Mouse (Mus musculus) embryonic fibroblast, embryonic 13.5 days (primary cell): ENCODE measurements at regions not wholly inside any gene's neighbourhood (a gene's known extent, or its start where the extent isn't known, plus 50 kb on each side); places are given as distances from the start of the nearest gene placed in this dataset.
A peak's percentile ranks its signal among the peaks of the same experiment; 100 is the strongest.

Experiments used
- CTCF ChIP-seq: IDR thresholded peaks from 2 replicates; pipeline ENCODE4 v1.5.1; 2011; ENCODE audit warnings: mild to moderate bottlenecking, control low read depth, low read length, moderate library complexity, borderline replicate concordance; ENCODE audit not compliant: insufficient read depth
- POLR2A ChIP-seq: IDR thresholded peaks from 2 replicates; pipeline ENCODE4 v1.6.1; 2011; ENCODE audit warnings: low read depth, mild to moderate bottlenecking, control low read depth, low read length, moderate library complexity

GRCm38 (mm10) chr16:18687367-18687766, 57.6 kb upstream of the Sept5 start:
- TF ChIP-seq CTCF: peak; percentile 69; the same call in 1 of the 2 replicates
- TF ChIP-seq POLR2A: no peak
